17 mouse cellular contexts compared by ENCODE assay signal in genomic region chr7:75955671-75956070, GRCm38 (mm10).
DNase-seq lines count a peak whose midpoint lies in the region; ATAC-seq lines count a peak whose summit lies in the region.
"Had no signal": no experiment of that assay in that cellular context is flagged by ENCODE, and none has a peak within 500 bp of the region (broad histone marks: within the 10 kb centered on the region; RNA-seq: fewer than 3 reads in every experiment).

No protein-coding gene starts in this region.

- H3K27ac ChIP-seq in heart, embryonic 11.5 days (ENCODE audit: low read depth, low read length) = no peak overlapping the region
- H3K27ac ChIP-seq in midbrain, embryonic 14.5 days (replicated peaks; ENCODE audit: low read depth, low read length) = no peak overlapping the region
- H3K27ac ChIP-seq in midbrain, embryonic 11.5 days (ENCODE audit: low read depth, low read length) = no peak overlapping the region
- H3K27ac ChIP-seq: forebrain, embryonic 13.5 days; left cerebral cortex, adult 2 months; limb, embryonic 15.5 days had no signal

- 70% methylated on average over 9 of the region's 9 CpGs for WGBS in heart, embryonic 11.5 days (ENCODE audit: insufficient replicate concordance)
- WGBS in midbrain, embryonic 14.5 days = 68% methylated on average over 9 of the region's 9 CpGs
- WGBS in midbrain, embryonic 11.5 days = 80% methylated on average over 9 of the region's 9 CpGs

- no peaks in the 10 kb centered on the region for H3K36me3 ChIP-seq in heart, embryonic 11.5 days (ENCODE audit: control insufficient read depth, insufficient read depth, low read length)
- no peaks in the 10 kb centered on the region for H3K36me3 ChIP-seq in midbrain, embryonic 14.5 days (ENCODE audit: control insufficient read depth, insufficient read depth, low read length)
- H3K36me3 ChIP-seq in midbrain, embryonic 11.5 days (ENCODE audit: control insufficient read depth, insufficient read depth, low read length) = no peaks in the 10 kb centered on the region
- H3K36me3 ChIP-seq: limb, embryonic 15.5 days had no signal

- no peak for ATAC-seq in heart, embryonic 11.5 days (replicated peaks; ENCODE audit: insufficient number of reproducible peaks, low FRiP score, low TSS enrichment)
- no peak; the same call in 1 of the 2 replicates for ATAC-seq in midbrain, embryonic 14.5 days (ENCODE audit: low FRiP score, low TSS enrichment)
- no peak for ATAC-seq in midbrain, embryonic 11.5 days (ENCODE audit: low FRiP score)
- ATAC-seq: activated CD4-positive, CD25-positive, alpha-beta regulatory T cell, adult 4 months; forebrain, embryonic 13.5 days had no signal

- no peak overlapping the region for H3K4me3 ChIP-seq in heart, embryonic 11.5 days (ENCODE audit: low read depth, low read length)
- no peak overlapping the region for H3K4me3 ChIP-seq in midbrain, embryonic 14.5 days (replicated peaks; ENCODE audit: low read depth, low read length)
- no peak overlapping the region for H3K4me3 ChIP-seq in midbrain, embryonic 11.5 days (ENCODE audit: low read depth, low read length)
- H3K4me3 ChIP-seq: forebrain, embryonic 13.5 days; left cerebral cortex, adult 2 months; limb, embryonic 15.5 days had no signal

- DNase-seq in heart, adult 11 months = peak; percentile 76
- peak; percentile 26 for DNase-seq in midbrain, embryonic 14.5 days
- DNase-seq in midbrain, embryonic 11.5 days (ENCODE audit: low spot score, missing footprints) = no peak
- peak; percentile 37 for DNase-seq in gastrocnemius, postnatal 10 days
- DNase-seq in retina, postnatal 1 day = peak; percentile 32
- DNase-seq in thymus, postnatal 25 days = no peak
- DNase-seq in thymus, postnatal 14 days = no peak
- DNase-seq: adrenal gland, postnatal 14 days; cerebellum, adult 2 months; heart, postnatal 14 days; lung, adult 18-20 months; right cerebral cortex, adult 18-20 months had no signal

- H3K9me3 ChIP-seq in heart, embryonic 11.5 days (replicated peaks; ENCODE audit: control insufficient read depth, low read length) = no peaks in the 10 kb centered on the region
- H3K9me3 ChIP-seq in midbrain, embryonic 14.5 days (ENCODE audit: control insufficient read depth, low read length) = no peaks in the 10 kb centered on the region
- H3K9me3 ChIP-seq in midbrain, embryonic 11.5 days (ENCODE audit: control insufficient read depth, low read length) = no peaks in the 10 kb centered on the region
- H3K9me3 ChIP-seq: forebrain, embryonic 13.5 days; limb, embryonic 15.5 days had no signal

- no peaks in the 10 kb centered on the region for H3K4me1 ChIP-seq in heart, embryonic 11.5 days (ENCODE audit: control insufficient read depth, insufficient read depth, low read length)
- no peaks in the 10 kb centered on the region for H3K4me1 ChIP-seq in midbrain, embryonic 14.5 days (ENCODE audit: control insufficient read depth, insufficient read depth, low read length)
- no peaks in the 10 kb centered on the region for H3K4me1 ChIP-seq in midbrain, embryonic 11.5 days (ENCODE audit: control insufficient read depth, insufficient read depth, low read length)
- H3K4me1 ChIP-seq: forebrain, embryonic 13.5 days; limb, embryonic 15.5 days had no signal

- H3K27me3 ChIP-seq in heart, embryonic 11.5 days (ENCODE audit: control insufficient read depth, insufficient read depth, low read length) = no peaks in the 10 kb centered on the region
- no peaks in the 10 kb centered on the region for H3K27me3 ChIP-seq in midbrain, embryonic 14.5 days (ENCODE audit: control insufficient read depth, insufficient read depth, low read length)
- no peaks in the 10 kb centered on the region for H3K27me3 ChIP-seq in midbrain, embryonic 11.5 days (ENCODE audit: control insufficient read depth, insufficient read depth, low read length)
- H3K27me3 ChIP-seq: forebrain, embryonic 13.5 days; limb, embryonic 15.5 days had no signal

- no peak overlapping the region for H3K9ac ChIP-seq in heart, embryonic 11.5 days (ENCODE audit: low read depth, low read length)
- no peak overlapping the region for H3K9ac ChIP-seq in midbrain, embryonic 14.5 days (replicated peaks; ENCODE audit: low read length)
- H3K9ac ChIP-seq in midbrain, embryonic 11.5 days (ENCODE audit: low read length) = no peak overlapping the region
- H3K9ac ChIP-seq: forebrain, embryonic 13.5 days; limb, embryonic 15.5 days had no signal

- no peak overlapping the region for H3K4me2 ChIP-seq in heart, embryonic 11.5 days
- no peak overlapping the region for H3K4me2 ChIP-seq in midbrain, embryonic 14.5 days (ENCODE audit: low read length)
- no peak overlapping the region for H3K4me2 ChIP-seq in midbrain, embryonic 11.5 days
- H3K4me2 ChIP-seq: forebrain, embryonic 13.5 days; limb, embryonic 15.5 days had no signal

Comparison
In these comparisons a context has a peak if more than half of its experiments do, and no peak if none do; other contexts are left out.
1. DNase-seq: peak in heart, adult 11 months (single experiment), midbrain, embryonic 14.5 days (single experiment), gastrocnemius, postnatal 10 days (single experiment) and retina, postnatal 1 day (single experiment); none in midbrain, embryonic 11.5 days (single experiment), thymus, postnatal 25 days (single experiment) and thymus, postnatal 14 days (single experiment).